In genomic region chr10:85518111-85518409, GRCm38 (mm10) we compare ENCODE assay signal across 15 mouse cellular contexts.
"Had no signal": no experiment of that assay in that cellular context is flagged by ENCODE, and none has a peak within 500 bp of the region (broad histone marks: within the 10 kb centered on the region; RNA-seq: fewer than 3 reads in every experiment).

No protein-coding gene starts in this region.

- H3K27ac ChIP-seq: liver, embryonic 15.5 days had no signal

- H3K9me3 ChIP-seq: liver, embryonic 15.5 days had no signal

- H3K27me3 ChIP-seq: liver, embryonic 15.5 days; megakaryocyte, embryonic 14.5 days had no signal

- H3K9ac ChIP-seq: liver, embryonic 15.5 days had no signal

- H3K4me1 ChIP-seq: liver, embryonic 15.5 days; megakaryocyte, embryonic 14.5 days had no signal

- ATAC-seq: intestine, postnatal 0 days; lung, postnatal 0 days; midbrain, embryonic 16.5 days had no signal

- DNase-seq: kidney, adult 8-10 months; kidney, postnatal 25 days; layer of hippocampus, adult 9-11 months; layer of hippocampus, postnatal 36 days; lung, adult 2 months; lung, postnatal 4 days; right cerebral cortex, adult 18-20 months; right cerebral cortex, postnatal 25 days; thymus, postnatal 36 days had no signal

- H3K4me2 ChIP-seq: liver, embryonic 15.5 days; midbrain, embryonic 11.5 days had no signal

- H3K4me3 ChIP-seq: liver, embryonic 15.5 days; megakaryocyte, embryonic 14.5 days had no signal

- H3K36me3 ChIP-seq: liver, embryonic 15.5 days had no signal
